Mouse (Mus musculus): ENCODE results near the gene Ube2d1. TPM values are rescaled to one million over a fixed set of nuclear protein-coding genes. Genes with fewer than 3 reads are reported as not detected.

Gene Ube2d1
- polyA plus RNA-seq, 1 experiment from 2014 or later: 53.5 TPM

DNA sequence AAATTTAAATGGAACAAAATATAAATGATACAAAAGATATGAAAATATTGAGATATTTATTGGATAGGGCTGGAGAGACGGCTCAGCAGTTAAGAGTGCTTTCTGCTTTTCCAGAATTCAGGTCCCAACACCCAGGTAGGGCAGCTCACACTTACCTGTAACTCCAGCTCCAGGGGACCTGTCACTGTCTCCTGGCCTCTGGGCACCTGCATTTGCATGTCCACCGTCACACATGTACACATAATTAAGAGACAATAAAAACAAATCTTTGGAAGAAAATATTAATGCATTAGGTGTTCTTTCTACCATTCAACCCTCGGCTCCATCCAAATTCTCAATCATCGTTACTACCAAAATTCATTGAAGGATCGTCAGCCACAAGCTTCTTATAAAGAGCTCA, 33.8 kb downstream of the Ube2d1 start:
- Histone ChIP-seq H3K4me3 (no peak overlapping the region), H3K27ac (no peak overlapping the region), H3K9me3 (no peaks in the 10 kb centered on the region), H3K4me1 (no peaks in the 10 kb centered on the region), H3K9ac (no peak overlapping the region), H3K4me2 (no peak overlapping the region), H3K36me3 (peaks cover 10% of the 10 kb centered on the region), H3K27me3 (no peaks in the 10 kb centered on the region)
- 87% methylated on average over 5 of the region's 5 CpGs for WGBS
- ATAC-seq (ENCODE audit: borderline replicate concordance, extremely low read depth, low FRiP score, low TSS enrichment): no peak

DNA sequence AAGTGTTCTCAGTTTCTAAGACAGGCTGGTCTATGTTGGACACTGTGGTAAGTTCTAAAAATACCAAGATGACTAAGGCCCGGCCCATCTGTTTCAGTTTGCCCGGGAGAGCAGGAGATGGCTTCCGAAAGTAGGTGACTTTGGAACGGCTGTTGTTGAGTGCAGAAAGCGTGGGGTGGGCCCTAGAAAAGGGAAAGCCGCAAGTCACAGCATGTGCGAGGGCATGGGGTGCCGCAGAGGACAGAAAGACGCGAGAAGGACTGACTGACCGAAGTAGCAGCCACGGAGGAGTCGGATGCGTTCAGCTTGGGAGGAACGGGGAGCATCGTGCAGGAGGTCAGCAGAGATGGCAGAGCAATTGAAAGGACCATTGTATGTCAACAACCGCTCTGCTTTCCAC, 34.6 kb downstream of the Ube2d1 start:
- Histone ChIP-seq H3K27me3 (no peaks in the 10 kb centered on the region), H3K9ac (no peak overlapping the region), H3K4me3 (no peak overlapping the region), H3K4me2 (no peak overlapping the region), H3K4me1 (no peaks in the 10 kb centered on the region), H3K9me3 (no peaks in the 10 kb centered on the region), H3K36me3 (peaks cover 8% of the 10 kb centered on the region), H3K27ac (no peak overlapping the region)
- WGBS: 80% methylated on average over 17 of the region's 17 CpGs
- no peak for ATAC-seq (ENCODE audit: borderline replicate concordance, extremely low read depth, low FRiP score, low TSS enrichment)

DNA sequence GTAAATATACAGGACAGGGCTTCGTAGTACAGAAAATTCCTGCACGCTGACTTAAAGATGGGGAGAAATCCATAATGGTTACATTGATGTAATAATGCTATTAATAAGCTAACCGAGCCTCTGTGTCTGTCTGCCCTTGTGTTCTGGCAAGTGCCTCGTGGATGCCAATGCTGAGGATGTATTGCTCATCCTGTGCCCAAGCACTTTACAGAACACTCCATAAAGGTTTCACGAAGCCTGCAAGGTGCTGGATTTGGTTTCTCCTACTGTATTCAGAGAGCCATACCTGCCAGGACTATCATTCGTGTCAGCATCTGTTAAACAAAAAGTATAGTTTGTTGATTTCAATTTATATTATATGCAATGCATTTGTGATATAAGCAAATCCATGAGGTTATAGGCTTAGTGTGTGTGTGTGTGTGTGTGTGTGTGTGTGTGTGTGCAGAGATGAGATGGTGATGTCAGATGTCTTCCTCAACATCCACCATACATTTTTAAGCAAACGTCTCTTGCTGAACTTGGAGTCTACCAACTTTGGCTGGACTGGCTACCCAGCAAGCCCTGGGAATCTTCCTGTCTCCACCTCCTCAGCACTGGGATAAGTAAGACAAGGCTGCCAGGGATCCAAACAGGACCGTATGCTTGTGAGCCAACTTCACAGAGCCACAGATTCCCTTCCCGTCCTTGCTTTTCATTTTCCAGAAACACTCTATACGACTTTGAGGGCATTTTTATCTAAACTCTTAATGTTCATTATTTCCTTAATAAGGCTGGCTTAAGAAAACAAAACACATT, 35.8 kb downstream of the Ube2d1 start:
- Histone ChIP-seq H3K4me2 (no peak overlapping the region), H3K36me3 (peaks cover under 1% of the 10 kb centered on the region), H3K4me3 (no peak overlapping the region), H3K27ac (no peak overlapping the region), H3K9me3 (no peaks in the 10 kb centered on the region), H3K4me1 (no peaks in the 10 kb centered on the region), H3K9ac (no peak overlapping the region), H3K27me3 (no peaks in the 10 kb centered on the region)
- no peak for ATAC-seq (ENCODE audit: borderline replicate concordance, extremely low read depth, low FRiP score, low TSS enrichment)
- WGBS: 66% methylated on average over 10 of the region's 10 CpGs

DNA sequence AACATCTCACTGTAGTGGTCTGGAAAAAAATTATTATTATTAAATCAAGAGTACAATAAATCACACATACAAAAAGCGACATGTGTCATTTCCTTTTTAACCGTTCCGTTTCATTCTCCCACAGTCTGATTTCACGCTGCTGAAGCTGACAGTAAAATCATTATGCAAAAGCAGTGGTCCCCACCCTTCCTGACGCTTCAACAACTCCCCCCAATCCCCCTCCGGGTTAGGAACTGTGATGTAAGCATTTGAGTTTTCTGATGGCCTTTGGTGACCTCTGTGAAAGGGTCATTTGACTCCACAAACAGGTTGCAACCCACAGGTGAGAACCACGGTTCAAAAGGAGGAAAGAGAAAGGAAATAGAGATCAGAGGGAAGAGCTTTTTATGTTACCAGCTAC, 38.1 kb downstream of the Ube2d1 start:
- ATAC-seq (ENCODE audit: borderline replicate concordance, extremely low read depth, low FRiP score, low TSS enrichment): no peak
- Histone ChIP-seq H3K9ac (no peak overlapping the region), H3K27me3 (no peaks in the 10 kb centered on the region), H3K4me2 (no peak overlapping the region), H3K27ac (no peak overlapping the region), H3K9me3 (no peaks in the 10 kb centered on the region), H3K4me3 (no peak overlapping the region), H3K36me3 (no peaks in the 10 kb centered on the region), H3K4me1 (no peaks in the 10 kb centered on the region)
- 47% methylated on average over 7 of the region's 7 CpGs for WGBS

DNA sequence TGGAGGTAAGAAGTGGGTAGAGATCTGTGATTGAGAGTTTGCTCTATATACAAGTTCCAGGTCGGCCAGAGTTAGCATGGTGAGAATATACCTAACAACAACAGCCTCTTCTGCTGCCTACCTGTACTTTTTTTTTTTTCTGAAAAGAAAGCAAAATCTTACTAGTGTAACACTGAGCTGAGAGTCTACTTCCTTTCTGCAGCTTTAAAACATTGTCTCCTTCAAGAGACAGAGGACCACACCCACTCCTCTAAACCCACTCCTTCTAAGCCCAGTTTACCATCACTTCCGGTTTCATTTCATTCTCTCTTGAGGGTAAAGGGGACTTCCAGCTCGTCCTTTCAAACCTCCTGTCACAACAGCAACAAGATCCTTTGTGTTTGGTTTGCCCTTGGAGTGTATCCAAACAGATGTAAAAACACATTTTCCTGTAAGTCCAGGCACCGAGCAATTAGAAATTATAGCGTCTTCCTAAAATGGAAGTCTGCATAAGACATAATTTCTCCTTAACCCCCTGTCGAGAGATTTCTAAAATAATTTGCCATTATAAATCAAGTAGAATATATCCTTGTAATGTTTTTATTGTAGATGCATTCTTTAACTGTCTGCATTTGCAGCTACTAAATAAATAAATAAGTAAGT, 45.5 kb downstream of the Ube2d1 start:
- Histone ChIP-seq H3K4me1 (peaks cover 21% of the 10 kb centered on the region), H3K4me2 (peak overlapping the region; percentile 30; the same call in 1 of the 2 replicates), H3K9ac (no peak overlapping the region), H3K27ac (no peak overlapping the region), H3K4me3 (peak overlapping the region; percentile 18; the same call in 1 of the 2 replicates), H3K27me3 (no peaks in the 10 kb centered on the region), H3K9me3 (no peaks in the 10 kb centered on the region), H3K36me3 (peaks cover 8% of the 10 kb centered on the region)
- 40% methylated on average over 6 of the region's 6 CpGs for WGBS
- ATAC-seq (ENCODE audit: borderline replicate concordance, extremely low read depth, low FRiP score, low TSS enrichment): no peak

DNA sequence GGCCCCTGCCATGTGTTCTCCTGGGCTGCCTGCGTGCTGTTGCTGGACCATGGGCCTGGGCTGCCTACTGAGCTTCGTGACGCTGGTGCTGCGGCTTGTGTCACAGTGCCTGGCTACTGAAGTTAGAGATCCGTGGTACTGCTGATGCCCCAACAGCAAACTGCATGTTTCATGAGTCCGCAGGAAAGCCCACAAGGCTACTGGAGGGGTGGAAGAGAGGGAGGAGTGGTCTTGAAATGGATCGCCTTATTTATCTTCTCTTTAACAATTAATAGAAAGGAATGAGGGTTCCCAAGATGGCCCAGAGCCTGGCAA, 46.9 kb downstream of the Ube2d1 start, which contains the start of gene Tfam:
TSS of gene Tfam (minus strand) at position 41 of the 315 bp plus-strand sequence.
- WGBS: 2% methylated on average over 7 of the region's 7 CpGs
- Histone ChIP-seq H3K9ac (peak within 1 kb of the TSS; percentile 80), H3K27me3 (no peaks in the 10 kb centered on the region), H3K36me3 (peaks cover 21% of the 10 kb centered on the region), H3K4me3 (peak within 1 kb of the TSS; percentile 94), H3K27ac (peak within 1 kb of the TSS; percentile 63), H3K9me3 (no peaks in the 10 kb centered on the region), H3K4me2 (peak within 1 kb of the TSS; percentile 77), H3K4me1 (peaks cover 21% of the 10 kb centered on the region)
- no peak for ATAC-seq (ENCODE audit: borderline replicate concordance, extremely low read depth, low FRiP score, low TSS enrichment)

DNA sequence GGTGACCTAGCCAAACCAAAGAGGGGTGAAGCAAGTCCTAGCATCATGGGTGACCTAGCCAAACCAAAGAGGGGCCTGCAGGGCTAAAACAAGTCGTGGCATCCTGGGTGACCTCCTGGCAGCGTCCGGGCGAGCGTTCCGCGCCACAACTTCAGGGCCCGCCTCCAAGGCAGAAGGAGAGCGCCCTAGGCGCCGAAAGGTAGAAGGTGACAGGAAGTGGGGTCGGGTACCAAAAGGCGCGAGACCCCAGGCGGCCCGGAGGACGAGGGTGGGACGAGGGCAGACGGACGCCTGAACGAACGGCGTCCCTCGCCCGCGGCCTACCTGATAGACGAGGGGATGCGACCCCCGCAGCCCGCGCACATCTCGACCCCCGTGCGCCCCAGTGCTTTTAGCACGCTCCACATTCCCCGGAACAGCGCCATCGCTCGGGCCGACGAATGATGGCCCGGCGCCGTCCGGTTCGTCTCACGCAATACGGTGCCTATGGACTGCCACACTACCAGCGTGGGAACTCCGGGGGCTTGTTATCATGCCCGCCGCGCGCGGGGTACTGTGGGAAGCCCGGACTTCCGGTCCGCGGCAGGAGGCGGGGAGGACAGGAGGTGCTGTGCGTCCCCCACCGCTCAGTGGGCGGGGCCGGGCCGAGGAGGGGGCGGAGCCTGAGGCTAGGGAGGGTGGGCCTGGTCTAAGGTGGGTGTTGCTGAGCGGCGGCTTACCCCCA, 47.4 kb downstream of the Ube2d1 start:
- peak overlapping the region; percentile 63 for H3K27ac ChIP-seq
- no peaks in the 10 kb centered on the region for H3K9me3 ChIP-seq
- peak; percentile 100 for ATAC-seq (ENCODE audit: borderline replicate concordance, extremely low read depth, low FRiP score, low TSS enrichment)
- peak overlapping the region; percentile 94 for H3K4me3 ChIP-seq
- under 1% methylated on average over 67 of the region's 68 CpGs for WGBS
- peak overlapping the region; percentile 77 for H3K4me2 ChIP-seq
- H3K36me3 ChIP-seq: peaks cover 26% of the 10 kb centered on the region
- peak overlapping the region; percentile 80 for H3K9ac ChIP-seq
- peaks cover 21% of the 10 kb centered on the region for H3K4me1 ChIP-seq
- H3K27me3 ChIP-seq: no peaks in the 10 kb centered on the region

DNA sequence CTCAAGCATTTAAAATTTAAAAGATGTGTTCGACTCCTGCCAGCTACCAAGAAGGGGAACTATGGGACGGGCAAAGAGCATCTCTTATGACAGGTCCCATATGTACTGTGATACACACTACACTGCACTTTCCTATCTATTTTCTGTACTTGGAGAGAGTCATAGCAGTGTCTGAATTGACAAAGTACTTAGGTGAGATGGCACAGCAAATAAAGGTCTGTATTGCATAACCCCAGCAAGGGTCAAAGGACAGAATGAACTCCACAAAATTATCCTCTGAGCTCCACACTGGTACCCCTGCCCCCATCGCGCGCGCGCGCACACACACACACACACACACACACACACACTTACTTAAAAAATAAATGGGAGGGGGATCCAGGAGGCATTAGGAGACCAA, 51.0 kb downstream of the Ube2d1 start:
- no peak overlapping the region for H3K9ac ChIP-seq
- no peak for ATAC-seq (ENCODE audit: borderline replicate concordance, extremely low read depth, low FRiP score, low TSS enrichment)
- no peak overlapping the region for H3K4me3 ChIP-seq
- H3K36me3 ChIP-seq: peaks cover 48% of the 10 kb centered on the region
- 96% methylated on average over 8 of the region's 8 CpGs for WGBS
- no peaks in the 10 kb centered on the region for H3K27me3 ChIP-seq
- H3K9me3 ChIP-seq: no peaks in the 10 kb centered on the region
- peaks cover 15% of the 10 kb centered on the region for H3K4me1 ChIP-seq
- no peak overlapping the region for H3K27ac ChIP-seq
- H3K4me2 ChIP-seq: no peak overlapping the region

DNA sequence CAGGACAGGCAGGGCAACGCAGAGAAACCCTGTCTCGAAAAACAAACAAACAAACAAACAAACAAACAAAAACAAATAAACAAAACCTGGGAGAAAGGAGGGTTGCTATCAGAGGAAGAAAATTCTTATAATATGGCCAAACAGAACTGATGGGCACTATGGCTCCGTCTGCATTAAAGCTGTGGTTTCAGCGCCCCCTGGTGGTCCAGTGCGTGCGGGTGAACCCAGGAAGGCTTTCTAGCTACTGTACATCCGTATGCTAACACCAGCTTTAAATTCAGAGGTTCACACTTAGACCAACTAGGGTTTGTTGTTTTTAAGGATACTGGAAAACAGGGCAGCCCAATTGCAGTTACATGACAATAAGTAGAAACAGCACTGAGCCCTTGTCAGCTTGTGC, 59.2 kb downstream of the Ube2d1 start:
- H3K4me1 ChIP-seq: no peaks in the 10 kb centered on the region
- no peak overlapping the region for H3K4me2 ChIP-seq
- peaks cover 61% of the 10 kb centered on the region for H3K36me3 ChIP-seq
- no peak overlapping the region for H3K27ac ChIP-seq
- H3K27me3 ChIP-seq: no peaks in the 10 kb centered on the region
- H3K4me3 ChIP-seq: no peak overlapping the region
- 30% methylated on average over 7 of the region's 7 CpGs for WGBS
- no peaks in the 10 kb centered on the region for H3K9me3 ChIP-seq
- ATAC-seq (ENCODE audit: borderline replicate concordance, extremely low read depth, low FRiP score, low TSS enrichment): no peak
- no peak overlapping the region for H3K9ac ChIP-seq

DNA sequence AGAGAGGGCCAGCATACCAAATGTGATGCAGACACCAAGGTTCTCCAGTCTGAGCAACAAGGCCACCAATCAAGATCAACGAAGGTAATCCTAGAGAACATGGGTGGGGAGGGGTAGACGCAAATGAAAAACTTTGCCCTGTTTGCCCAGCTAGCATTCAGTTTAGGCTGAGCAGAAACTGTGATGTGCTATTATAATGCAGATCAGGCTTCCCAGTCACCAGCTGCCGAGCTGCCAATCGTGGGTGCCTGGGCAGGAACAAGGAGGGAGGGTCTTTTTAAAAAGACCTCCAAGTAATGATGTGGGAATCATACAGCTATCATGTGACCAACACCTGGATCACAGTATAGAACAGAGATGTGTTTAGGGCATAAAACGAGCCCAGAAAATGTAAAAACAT, 62.0 kb downstream of the Ube2d1 start:
- H3K9ac ChIP-seq: no peak overlapping the region
- no peaks in the 10 kb centered on the region for H3K27me3 ChIP-seq
- H3K9me3 ChIP-seq: no peaks in the 10 kb centered on the region
- 90% methylated on average over 5 of the region's 5 CpGs for WGBS
- H3K4me1 ChIP-seq: no peaks in the 10 kb centered on the region
- no peak overlapping the region for H3K27ac ChIP-seq
- H3K4me2 ChIP-seq: no peak overlapping the region
- no peak for ATAC-seq (ENCODE audit: borderline replicate concordance, extremely low read depth, low FRiP score, low TSS enrichment)
- H3K4me3 ChIP-seq: no peak overlapping the region
- peaks cover 36% of the 10 kb centered on the region for H3K36me3 ChIP-seq

DNA sequence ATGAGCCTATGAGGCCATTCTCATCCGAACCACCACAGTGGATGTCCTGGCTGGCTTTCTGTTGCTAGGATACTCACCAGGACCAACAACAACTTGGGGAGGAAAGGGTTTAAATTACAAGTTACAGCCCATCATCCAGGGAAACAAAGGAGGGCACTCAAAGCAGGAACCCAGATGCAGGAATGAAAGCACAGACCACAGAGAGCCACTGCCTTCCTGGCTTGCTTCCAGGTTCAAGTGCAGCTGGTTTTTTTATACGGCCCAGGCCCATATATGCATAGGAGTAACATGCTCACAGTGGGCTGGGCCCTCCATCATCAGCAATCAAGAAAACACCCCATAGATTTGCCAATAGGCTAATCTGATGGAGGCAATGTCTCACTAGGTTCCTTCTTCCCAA, 62.4 kb downstream of the Ube2d1 start:
- Histone ChIP-seq H3K4me3 (no peak overlapping the region), H3K9ac (no peak overlapping the region), H3K9me3 (no peaks in the 10 kb centered on the region), H3K27me3 (no peaks in the 10 kb centered on the region), H3K36me3 (peaks cover 34% of the 10 kb centered on the region), H3K27ac (no peak overlapping the region), H3K4me2 (no peak overlapping the region), H3K4me1 (no peaks in the 10 kb centered on the region)
- 88% methylated on average over 2 of the region's 2 CpGs for WGBS
- ATAC-seq (ENCODE audit: borderline replicate concordance, extremely low read depth, low FRiP score, low TSS enrichment): no peak
